Mouse (Mus musculus): ENCODE measurements around the gene Plekhh2. TPM values are rescaled to one million over a fixed set of nuclear protein-coding genes. Genes with fewer than 3 reads are reported as not detected.

Plekhh2 gene
- polyA plus RNA-seq, 1 experiment from 2014 or later, result 6.1 TPM

DNA sequence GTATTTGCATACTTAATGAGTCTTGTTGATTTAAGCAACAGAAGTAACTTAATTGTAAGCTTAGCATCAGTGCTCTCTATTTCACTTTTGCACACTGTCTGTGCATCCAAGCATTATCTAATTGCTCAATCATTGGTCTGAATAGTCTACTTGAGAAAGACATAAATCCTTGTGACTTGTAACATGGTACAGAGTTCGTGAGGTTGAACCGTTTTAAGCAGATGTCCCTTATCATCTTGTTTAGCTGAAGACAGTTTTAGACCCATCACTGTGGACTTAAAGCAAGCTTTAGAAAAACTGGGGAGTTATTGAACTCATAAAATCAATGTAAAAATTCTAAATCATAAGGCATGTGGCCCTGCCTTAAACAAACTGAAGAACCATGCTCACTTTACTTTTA, 14.1 kb upstream of the Plekhh2 start:
- no peak overlapping the region for H3K27ac ChIP-seq (replicated peaks)
- 86% methylated on average over 2 of the region's 2 CpGs for WGBS

DNA sequence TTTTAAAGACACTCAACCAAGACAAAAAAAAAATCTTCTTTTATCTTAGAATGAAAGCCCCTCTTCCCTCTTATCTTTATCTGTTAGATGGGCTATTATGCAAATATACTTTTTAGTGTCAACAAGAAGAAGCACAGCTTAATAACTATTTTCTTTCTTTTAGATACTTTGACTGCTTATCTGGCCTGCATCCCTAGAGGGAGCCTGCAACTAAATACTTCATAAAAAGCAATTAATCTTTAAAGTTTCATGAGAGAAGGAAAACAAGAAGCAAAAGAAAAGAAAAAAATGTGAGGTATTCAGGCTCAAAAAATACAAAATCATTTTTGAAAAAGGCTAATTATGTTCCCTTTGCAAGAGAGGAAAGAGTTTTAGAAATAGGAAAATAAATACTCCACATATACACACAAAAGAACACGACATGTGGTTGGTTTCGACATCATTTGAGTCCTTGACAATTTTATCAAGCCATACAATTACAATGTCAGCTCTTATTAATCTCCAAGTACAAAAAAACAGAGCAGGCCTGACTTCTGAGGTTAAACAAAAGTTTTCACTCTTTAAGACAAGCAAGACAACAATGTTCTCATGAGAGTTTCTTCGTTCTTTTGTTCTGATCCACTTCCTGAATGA, 13.6 kb upstream of the Plekhh2 start:
- 75% methylated on average over 3 of the region's 3 CpGs for WGBS
- DNase-seq (ENCODE audit: low spot score), result no peak
- peaks cover 3% of the 10 kb centered on the region; the same call in 1 of the 2 replicates for H3K4me1 ChIP-seq

More for the DNA sequence above, 14.1 kb upstream of the Plekhh2 start:
- Histone ChIP-seq H3K9me3 (no peaks in the 10 kb centered on the region), H3K27me3 (replicated peaks; ENCODE audit: low read depth, poor library complexity, severe bottlenecking) (no peaks in the 10 kb centered on the region), H3K4me3 (no peak overlapping the region), H3K36me3 (replicated peaks) (no peaks in the 10 kb centered on the region), H3K4me1 (peaks cover 3% of the 10 kb centered on the region; the same call in 1 of the 2 replicates)
- no peak for DNase-seq (ENCODE audit: low spot score)

DNA sequence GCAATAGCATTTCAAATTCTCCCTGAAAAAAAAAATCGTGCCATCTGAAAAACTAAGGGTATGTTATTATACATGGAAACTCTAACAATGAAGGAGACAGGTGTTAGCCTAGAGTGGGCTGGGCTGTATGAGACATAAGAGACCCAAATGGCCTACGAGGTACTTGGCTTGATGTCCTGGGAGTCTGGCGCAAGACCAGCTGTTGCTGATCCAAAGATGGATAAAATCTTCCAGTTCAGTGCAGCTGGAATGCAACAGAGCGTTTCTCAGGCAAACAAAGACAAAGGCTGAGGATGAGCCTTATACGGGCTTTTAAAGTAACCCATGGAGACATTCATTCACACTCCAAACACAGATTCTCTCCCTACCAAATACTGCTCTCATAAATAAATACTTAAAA, 13.1 kb upstream of the Plekhh2 start:
- Histone ChIP-seq H3K36me3 (replicated peaks) (no peaks in the 10 kb centered on the region), H3K9me3 (no peaks in the 10 kb centered on the region), H3K27ac (replicated peaks) (no peak overlapping the region), H3K4me3 (no peak overlapping the region), H3K4me1 (peaks cover 3% of the 10 kb centered on the region; the same call in 1 of the 2 replicates), H3K27me3 (replicated peaks; ENCODE audit: low read depth, poor library complexity, severe bottlenecking) (no peaks in the 10 kb centered on the region)
- 66% methylated on average over 5 of the region's 5 CpGs for WGBS
- DNase-seq (ENCODE audit: low spot score), result no peak

More for the DNA sequence above, 13.6 kb upstream of the Plekhh2 start:
- H3K27me3 ChIP-seq (replicated peaks; ENCODE audit: low read depth, poor library complexity, severe bottlenecking), result no peaks in the 10 kb centered on the region
- H3K36me3 ChIP-seq (replicated peaks), result no peaks in the 10 kb centered on the region
- H3K9me3 ChIP-seq, result no peaks in the 10 kb centered on the region
- no peak overlapping the region for H3K4me3 ChIP-seq
- no peak overlapping the region for H3K27ac ChIP-seq (replicated peaks)

DNA sequence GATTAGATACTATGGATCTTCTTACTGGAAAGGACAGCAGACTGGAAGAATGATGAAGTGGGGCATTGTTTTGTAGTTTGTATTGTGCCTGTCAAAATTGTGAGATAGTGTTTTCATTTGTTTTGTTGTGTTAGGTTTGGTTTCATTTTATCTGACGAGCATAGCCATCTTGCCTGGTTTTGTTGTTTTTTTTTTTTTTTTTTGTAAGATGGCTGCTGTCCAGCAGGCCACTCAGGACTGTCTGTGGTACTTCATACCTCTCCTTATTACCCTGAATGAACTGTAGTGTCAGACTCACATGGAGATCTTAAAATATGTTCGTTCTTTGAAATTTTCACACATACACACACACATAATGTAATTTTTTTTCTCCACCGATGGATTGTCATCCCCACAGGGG, 9.4 kb upstream of the Plekhh2 start:
- H3K4me1 ChIP-seq, result peaks cover 3% of the 10 kb centered on the region; the same call in 1 of the 2 replicates
- H3K36me3 ChIP-seq (replicated peaks), result no peaks in the 10 kb centered on the region
- DNase-seq (ENCODE audit: low spot score), result no peak
- H3K27ac ChIP-seq (replicated peaks), result no peak overlapping the region
- H3K27me3 ChIP-seq (replicated peaks; ENCODE audit: low read depth, poor library complexity, severe bottlenecking), result no peaks in the 10 kb centered on the region
- no peaks in the 10 kb centered on the region for H3K9me3 ChIP-seq
- WGBS, result 89% methylated on average over 3 of the region's 3 CpGs
- no peak overlapping the region for H3K4me3 ChIP-seq

DNA sequence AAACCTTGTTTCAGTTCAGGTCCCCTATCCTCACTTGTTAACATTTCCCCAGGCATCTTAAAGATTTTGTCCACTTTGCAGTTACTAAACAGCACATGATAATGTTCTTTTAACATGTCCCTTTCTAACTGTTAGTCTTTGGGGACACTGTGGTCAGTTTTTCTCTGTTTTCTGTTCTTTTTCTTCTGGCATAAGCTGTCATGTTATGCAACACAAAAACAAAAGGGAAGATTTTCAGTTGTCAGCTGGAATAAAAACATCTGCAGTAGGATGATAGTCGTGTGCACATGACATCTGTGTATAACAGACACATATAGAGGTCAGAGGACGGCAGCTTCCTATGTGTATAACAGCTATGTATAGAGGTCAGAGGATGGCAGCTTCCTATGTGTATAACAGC, 5.8 kb upstream of the Plekhh2 start:
- Histone ChIP-seq H3K9me3 (no peaks in the 10 kb centered on the region), H3K27me3 (replicated peaks; ENCODE audit: low read depth, poor library complexity, severe bottlenecking) (peaks cover 4% of the 10 kb centered on the region; the same call in 1 of the 2 replicates), H3K36me3 (replicated peaks) (no peaks in the 10 kb centered on the region), H3K27ac (replicated peaks) (no peak overlapping the region), H3K4me3 (no peak overlapping the region), H3K4me1 (peaks cover 2% of the 10 kb centered on the region)
- no peak for DNase-seq (ENCODE audit: low spot score)
- WGBS, result 77% methylated on average over 2 of the region's 2 CpGs

DNA sequence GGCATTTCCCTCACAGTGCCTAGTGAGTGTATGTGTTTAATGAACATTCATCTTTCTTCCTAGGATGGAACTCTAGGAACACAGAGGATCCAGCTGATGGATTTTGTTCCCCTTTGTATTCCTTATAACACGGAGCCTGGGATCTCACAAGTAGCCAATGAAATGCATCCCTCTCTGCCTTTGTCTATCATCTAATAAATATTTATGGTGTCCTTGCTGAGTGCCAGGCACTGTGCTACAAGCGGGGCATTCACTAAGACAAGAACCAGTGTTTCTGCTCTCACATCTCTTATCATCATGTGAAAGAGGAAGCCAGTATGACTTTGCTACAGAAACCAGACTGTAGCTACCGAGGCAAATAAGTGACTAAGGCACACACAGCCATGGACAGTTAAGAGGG, 3.0 kb upstream of the Plekhh2 start:
- peaks cover 22% of the 10 kb centered on the region for H3K4me1 ChIP-seq
- H3K27me3 ChIP-seq (replicated peaks; ENCODE audit: low read depth, poor library complexity, severe bottlenecking), result peaks cover 14% of the 10 kb centered on the region
- H3K27ac ChIP-seq (replicated peaks), result no peak overlapping the region
- no peak for DNase-seq (ENCODE audit: low spot score)
- H3K4me3 ChIP-seq, result no peak overlapping the region
- H3K36me3 ChIP-seq (replicated peaks), result no peaks in the 10 kb centered on the region
- 70% methylated on average over 3 of the region's 3 CpGs for WGBS
- H3K9me3 ChIP-seq, result no peaks in the 10 kb centered on the region

DNA sequence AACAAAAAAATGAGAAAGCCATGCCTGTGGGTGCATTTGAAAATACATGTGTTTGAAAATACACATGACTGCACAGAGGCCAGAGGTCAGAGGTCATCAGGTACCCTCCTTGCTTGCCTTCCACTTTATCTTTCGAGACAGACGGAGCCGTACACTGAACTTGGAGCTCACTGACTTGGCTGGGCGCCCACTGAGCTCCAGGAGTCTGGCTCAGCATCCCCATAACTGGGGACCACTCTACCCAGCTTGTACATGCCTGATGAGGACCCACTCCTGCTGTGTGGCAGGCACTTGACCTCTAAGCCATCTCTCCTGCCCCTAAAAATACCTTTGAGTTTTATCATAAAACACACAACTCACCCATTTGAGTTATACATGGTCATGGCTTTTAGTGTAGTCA, 2.5 kb upstream of the Plekhh2 start:
- Histone ChIP-seq H3K27ac (replicated peaks) (no peak overlapping the region), H3K4me1 (peaks cover 22% of the 10 kb centered on the region), H3K9me3 (no peaks in the 10 kb centered on the region), H3K27me3 (replicated peaks; ENCODE audit: low read depth, poor library complexity, severe bottlenecking) (peaks cover 14% of the 10 kb centered on the region), H3K4me3 (no peak overlapping the region), H3K36me3 (replicated peaks) (no peaks in the 10 kb centered on the region)
- no peak for DNase-seq (ENCODE audit: low spot score)
- whole genome bisulfite sequencing, result 85% methylated on average over 4 of the region's 4 CpGs

DNA sequence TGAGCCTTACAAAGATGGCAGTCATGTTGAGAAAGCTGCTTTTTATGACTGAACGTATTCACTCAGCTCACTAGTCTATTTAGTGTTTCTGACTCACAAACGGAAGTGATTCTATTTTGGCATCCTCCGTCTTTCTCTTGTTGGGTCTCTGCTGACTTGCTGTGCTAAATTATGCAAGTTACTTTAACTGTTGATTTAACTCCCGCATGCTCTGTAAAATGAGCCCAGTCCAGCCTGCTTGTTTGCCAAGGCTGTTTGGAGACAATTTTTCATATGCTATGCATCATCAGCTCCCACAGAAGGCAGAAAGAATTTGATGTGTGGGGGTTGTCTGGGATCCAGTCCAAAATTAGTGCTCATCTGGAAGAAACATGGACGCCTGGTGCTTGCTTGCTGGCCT, 1.3 kb upstream of the Plekhh2 start:
- no peak overlapping the region for H3K27ac ChIP-seq (replicated peaks)

DNA sequence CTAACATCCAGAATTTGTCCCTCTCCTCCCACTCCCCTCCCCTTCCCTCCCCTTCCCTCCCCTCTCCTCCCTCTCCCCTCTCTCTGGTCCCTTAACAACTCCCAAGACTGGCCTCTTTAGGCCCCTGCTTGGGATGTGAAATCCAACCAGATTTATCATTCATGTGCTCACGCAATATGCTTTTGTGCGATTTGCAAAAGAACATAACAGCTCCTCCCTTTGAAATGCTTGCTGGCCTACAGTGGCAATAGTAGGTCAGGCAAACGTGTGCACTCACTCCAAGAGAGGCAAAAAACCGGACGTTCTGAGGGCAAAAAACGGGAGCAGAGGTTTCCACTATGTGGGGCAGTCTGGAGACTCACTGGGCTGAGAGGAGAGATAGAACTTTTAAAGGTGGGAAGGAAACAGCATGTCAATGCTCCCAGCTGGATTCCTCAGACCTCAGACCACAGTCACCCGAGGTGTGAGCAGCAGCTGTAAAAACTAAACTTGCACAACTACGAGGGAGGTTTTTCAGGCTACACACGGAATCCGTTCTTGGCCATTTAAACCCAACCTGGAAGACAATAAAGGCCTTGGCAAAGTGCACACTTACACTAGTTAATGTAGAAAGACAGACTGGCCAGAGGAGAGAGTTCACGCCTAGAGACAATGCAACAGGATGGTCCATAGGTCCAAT, 595 bp upstream of the Plekhh2 start:
- Histone ChIP-seq H3K9me3 (no peaks in the 10 kb centered on the region), H3K27me3 (replicated peaks; ENCODE audit: low read depth, poor library complexity, severe bottlenecking) (peaks cover 14% of the 10 kb centered on the region), H3K36me3 (replicated peaks) (no peaks in the 10 kb centered on the region), H3K4me3 (peak overlapping the region; percentile 88), H3K27ac (replicated peaks) (peak overlapping the region; percentile 88; the same call in 1 of the 2 replicates), H3K4me1 (peaks cover 22% of the 10 kb centered on the region)
- DNase-seq (ENCODE audit: low spot score), result peak; percentile 13
- WGBS, result 29% methylated on average over 11 of the region's 11 CpGs

More for the DNA sequence above, 1.3 kb upstream of the Plekhh2 start:
- Histone ChIP-seq H3K4me1 (peaks cover 22% of the 10 kb centered on the region), H3K27me3 (replicated peaks; ENCODE audit: low read depth, poor library complexity, severe bottlenecking) (peaks cover 14% of the 10 kb centered on the region), H3K9me3 (no peaks in the 10 kb centered on the region), H3K36me3 (replicated peaks) (no peaks in the 10 kb centered on the region), H3K4me3 (no peak overlapping the region)
- 74% methylated on average over 5 of the region's 5 CpGs for WGBS
- DNase-seq (ENCODE audit: low spot score), result no peak

DNA sequence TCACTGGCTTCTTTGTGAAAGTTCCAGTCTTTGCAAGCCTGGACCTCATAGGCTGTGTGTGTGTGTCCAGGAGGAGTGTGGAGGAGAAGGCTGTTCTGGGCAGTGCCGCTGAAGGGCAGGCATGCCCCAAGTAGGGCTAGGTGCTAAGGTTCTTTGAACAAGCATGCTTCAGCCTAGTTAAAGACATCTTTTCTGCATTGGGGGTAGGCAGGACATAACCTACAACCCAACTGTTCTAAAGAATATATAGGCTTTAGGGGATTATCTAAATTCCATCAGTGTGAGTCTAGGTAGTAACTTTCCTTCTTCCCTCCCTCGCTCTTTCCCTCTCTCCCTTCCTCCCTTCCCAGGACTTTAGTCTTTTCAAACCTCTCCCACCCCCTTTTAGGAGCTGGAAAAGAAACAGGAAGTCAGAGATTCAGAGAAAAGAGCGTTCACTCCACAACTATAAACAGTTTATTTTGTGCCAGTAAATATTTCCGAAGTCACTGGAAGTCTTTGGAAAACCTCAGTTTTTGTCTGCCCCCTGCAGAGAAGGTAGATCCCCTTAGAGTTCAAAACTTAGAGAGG, 906 bp downstream of the Plekhh2 start:
- H3K4me3 ChIP-seq, result peak overlapping the region; percentile 88

DNA sequence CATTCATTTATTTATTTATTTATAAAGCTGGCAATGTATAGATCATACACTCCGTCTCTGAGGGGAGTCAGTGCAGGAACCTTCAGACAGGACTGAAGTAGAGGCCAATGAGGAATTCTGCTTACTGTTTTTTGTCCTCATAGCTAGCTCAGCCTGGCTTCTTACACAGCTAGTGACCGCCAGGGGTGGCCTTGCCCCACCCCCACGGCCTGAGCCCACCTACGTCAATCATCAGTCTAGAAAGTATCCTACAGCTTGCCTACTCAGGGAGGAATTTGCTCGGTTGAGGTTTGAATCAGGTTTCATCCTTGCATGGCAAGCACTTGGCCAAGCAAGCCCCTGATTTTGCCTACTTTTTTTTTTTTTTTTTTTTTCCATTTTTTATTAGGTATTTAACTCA, 4.2 kb downstream of the Plekhh2 start:
- DNase-seq (ENCODE audit: low spot score), result peak; percentile 30
- 70% methylated on average over 5 of the region's 5 CpGs for WGBS

More for the DNA sequence above, 906 bp downstream of the Plekhh2 start:
- no peaks in the 10 kb centered on the region for H3K36me3 ChIP-seq (replicated peaks)
- 28% methylated on average over 4 of the region's 4 CpGs for WGBS
- peaks cover 22% of the 10 kb centered on the region for H3K4me1 ChIP-seq
- peak overlapping the region; percentile 88 for H3K27ac ChIP-seq (replicated peaks)
- DNase-seq (ENCODE audit: low spot score), result no peak
- no peaks in the 10 kb centered on the region for H3K9me3 ChIP-seq
- H3K27me3 ChIP-seq (replicated peaks; ENCODE audit: low read depth, poor library complexity, severe bottlenecking), result peaks cover 14% of the 10 kb centered on the region

DNA sequence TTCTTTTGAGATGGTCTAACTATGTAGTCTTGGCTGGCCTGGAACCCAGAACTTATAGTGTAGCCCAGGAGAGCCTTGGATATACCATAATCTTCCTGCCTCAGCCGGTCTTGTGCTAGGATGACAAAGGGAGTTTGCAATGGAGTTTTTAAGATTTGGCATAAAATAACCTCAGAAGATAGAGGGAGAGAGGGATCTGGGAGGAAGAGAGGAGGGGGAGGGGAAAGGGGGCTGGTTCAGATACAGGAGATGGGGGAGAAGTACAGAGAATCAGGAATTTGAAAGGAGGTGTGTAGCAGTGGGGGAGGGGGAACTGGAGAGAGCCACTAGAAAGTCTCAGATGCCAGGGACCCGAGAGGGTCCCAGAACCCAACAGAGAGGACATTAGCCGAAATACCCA, 7.7 kb downstream of the Plekhh2 start:
- H3K4me1 ChIP-seq, result no peaks in the 10 kb centered on the region
- 74% methylated on average over 3 of the region's 3 CpGs for WGBS
- H3K9me3 ChIP-seq, result no peaks in the 10 kb centered on the region
- no peak overlapping the region for H3K27ac ChIP-seq (replicated peaks)
- peaks cover 10% of the 10 kb centered on the region; the same call in 1 of the 2 replicates for H3K36me3 ChIP-seq (replicated peaks)
- no peak for DNase-seq (ENCODE audit: low spot score)
- H3K27me3 ChIP-seq (replicated peaks; ENCODE audit: low read depth, poor library complexity, severe bottlenecking), result no peaks in the 10 kb centered on the region
- no peak overlapping the region for H3K4me3 ChIP-seq

More for the DNA sequence above, 4.2 kb downstream of the Plekhh2 start:
- Histone ChIP-seq H3K27me3 (replicated peaks; ENCODE audit: low read depth, poor library complexity, severe bottlenecking) (peaks cover 11% of the 10 kb centered on the region), H3K36me3 (replicated peaks) (no peaks in the 10 kb centered on the region), H3K9me3 (no peaks in the 10 kb centered on the region), H3K27ac (replicated peaks) (no peak overlapping the region), H3K4me1 (peaks cover 20% of the 10 kb centered on the region), H3K4me3 (no peak overlapping the region)

DNA sequence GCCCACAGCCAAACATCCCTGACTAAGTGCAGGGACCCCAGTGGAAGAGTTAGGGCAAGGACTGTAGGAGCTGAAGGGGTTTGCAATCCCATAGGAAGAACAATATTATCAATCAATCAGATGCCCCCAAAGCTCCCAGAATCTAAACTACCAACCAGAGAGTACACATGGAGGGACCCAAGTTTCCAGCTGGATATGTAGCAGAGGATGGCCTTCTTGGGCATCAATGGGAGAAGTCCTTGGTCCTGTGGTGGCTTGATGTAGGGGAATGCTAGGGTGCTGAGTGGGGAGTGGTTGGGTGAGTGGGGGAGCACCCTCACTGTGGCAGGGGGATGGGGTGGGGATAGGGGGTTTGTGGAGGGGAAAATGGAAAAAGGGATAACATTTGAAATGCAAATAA, 8.4 kb downstream of the Plekhh2 start:
- Histone ChIP-seq H3K36me3 (replicated peaks) (peaks cover 10% of the 10 kb centered on the region; the same call in 1 of the 2 replicates), H3K27me3 (replicated peaks; ENCODE audit: low read depth, poor library complexity, severe bottlenecking) (no peaks in the 10 kb centered on the region), H3K4me3 (no peak overlapping the region), H3K27ac (replicated peaks) (no peak overlapping the region), H3K9me3 (no peaks in the 10 kb centered on the region), H3K4me1 (no peaks in the 10 kb centered on the region)
- no peak for DNase-seq (ENCODE audit: low spot score)
